Comparison of ENCODE assay signal across 8 mouse cellular contexts in the genomic region with DNA sequence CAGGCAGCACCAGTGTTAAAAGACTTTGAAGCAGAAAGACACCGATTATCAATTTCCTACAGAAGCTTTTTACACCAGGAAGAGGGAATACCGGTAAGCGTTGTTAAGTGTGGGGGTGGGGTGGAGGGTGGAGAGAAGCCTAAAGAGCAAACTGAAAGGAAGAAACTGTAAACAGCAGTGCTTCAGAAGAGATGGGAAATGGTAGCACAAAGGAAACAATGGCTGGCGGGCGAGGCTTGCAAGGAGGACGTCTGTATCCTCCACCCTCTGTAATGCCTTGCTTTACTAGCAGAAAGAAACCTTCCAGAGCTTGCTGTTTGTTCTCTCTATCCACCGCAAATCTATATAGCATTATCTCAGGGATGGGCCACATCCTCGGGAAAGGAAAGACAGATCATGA. TPM values are rescaled to one million over a fixed set of nuclear protein-coding genes. Genes with fewer than 3 reads are reported as not detected.
DNase-seq lines count a peak whose midpoint lies in the region; ATAC-seq and TF ChIP-seq lines count a peak whose summit lies in the region.

No protein-coding gene starts in this region.

- H3K27me3 ChIP-seq in megakaryocyte, embryonic 14.5 days (replicated peaks) = no peaks in the 10 kb centered on the region
- H3K27me3 ChIP-seq in forebrain, embryonic 10.5 days (ENCODE audit: poor library complexity, severe bottlenecking) = no peaks in the 10 kb centered on the region
- H3K27me3 ChIP-seq in limb, embryonic 14.5 days (ENCODE audit: control insufficient read depth, insufficient read depth, low read length) = no peaks in the 10 kb centered on the region
- no peaks in the 10 kb centered on the region for H3K27me3 ChIP-seq in stomach, embryonic 16.5 days (ENCODE audit: control insufficient read depth, insufficient read depth, low read length)

- no peak for DNase-seq in forebrain, embryonic 10.5 days (ENCODE audit: extremely low spot score, low spot score)
- DNase-seq in limb, embryonic 14.5 days (ENCODE audit: low spot score) = no peak
- no peak for DNase-seq in spleen, adult 12 weeks (ENCODE audit: low spot score)
- DNase-seq in cerebellum, postnatal 36 days = no peak
- DNase-seq in layer of hippocampus, adult 8-10 months (ENCODE audit: low spot score in 2 of 2) = no peak

- H3K4me2 ChIP-seq in limb, embryonic 14.5 days (replicated peaks; ENCODE audit: low read depth, low read length, severe bottlenecking) = peak overlapping the region; percentile 6; the same call in 1 of the 2 replicates
- peak overlapping the region; percentile 32 for H3K4me2 ChIP-seq in stomach, embryonic 16.5 days (ENCODE audit: low read depth, low read length)

- H3K27ac ChIP-seq in forebrain, embryonic 10.5 days = peak overlapping the region; percentile 77
- no peak overlapping the region for H3K27ac ChIP-seq in limb, embryonic 14.5 days (replicated peaks; ENCODE audit: low read depth, low read length)
- no peak overlapping the region for H3K27ac ChIP-seq in stomach, embryonic 16.5 days (ENCODE audit: low read length)

- WGBS in forebrain, embryonic 10.5 days = 6% methylated on average over 8 of the region's 8 CpGs
- 14% methylated on average over 8 of the region's 8 CpGs for WGBS in limb, embryonic 14.5 days
- 4% methylated on average over 8 of the region's 8 CpGs for WGBS in stomach, embryonic 16.5 days

- H3K4me3 ChIP-seq in megakaryocyte, embryonic 14.5 days (replicated peaks) = peak overlapping the region; percentile 91
- peak overlapping the region; percentile 29; the same call in 1 of the 2 replicates for H3K4me3 ChIP-seq in forebrain, embryonic 10.5 days
- H3K4me3 ChIP-seq in limb, embryonic 14.5 days (replicated peaks; ENCODE audit: low read length) = no peak overlapping the region
- H3K4me3 ChIP-seq in stomach, embryonic 16.5 days (replicated peaks; ENCODE audit: low read length) = 0 out of 2 replicates have a peak overlapping the region, but pooled peaks have one; percentile 2

- no peaks in the 10 kb centered on the region for H3K9me3 ChIP-seq in megakaryocyte, embryonic 14.5 days
- H3K9me3 ChIP-seq in forebrain, embryonic 10.5 days = no peaks in the 10 kb centered on the region
- H3K9me3 ChIP-seq in limb, embryonic 14.5 days (ENCODE audit: control insufficient read depth, low read length) = no peaks in the 10 kb centered on the region
- no peaks in the 10 kb centered on the region for H3K9me3 ChIP-seq in stomach, embryonic 16.5 days (replicated peaks; ENCODE audit: control insufficient read depth, low read length)

- H3K4me1 ChIP-seq in megakaryocyte, embryonic 14.5 days = peaks cover 36% of the 10 kb centered on the region
- H3K4me1 ChIP-seq in forebrain, embryonic 10.5 days = peaks cover 35% of the 10 kb centered on the region
- no peaks in the 10 kb centered on the region for H3K4me1 ChIP-seq in limb, embryonic 14.5 days (ENCODE audit: control insufficient read depth, insufficient read depth, low read length)
- H3K4me1 ChIP-seq in stomach, embryonic 16.5 days (ENCODE audit: control insufficient read depth, insufficient read depth, low read length) = no peaks in the 10 kb centered on the region

- no peak for ATAC-seq in megakaryocyte, adult 5-6 weeks (ENCODE audit: poor library complexity, severe bottlenecking)
- ATAC-seq in limb, embryonic 14.5 days (ENCODE audit: low FRiP score, low read depth) = no peak
- ATAC-seq in stomach, embryonic 16.5 days (ENCODE audit: insufficient read depth, low FRiP score) = no peak

- no peak overlapping the region; the same call in 1 of the 2 replicates for H3K9ac ChIP-seq in limb, embryonic 14.5 days (ENCODE audit: low read depth, low read length, severe bottlenecking)
- no peak overlapping the region for H3K9ac ChIP-seq in stomach, embryonic 16.5 days (ENCODE audit: low read length)

- no peak for TF ChIP-seq POLR2A in limb, embryonic 14.5 days (IDR thresholded peaks at IDR 0.05; ENCODE audit: borderline replicate concordance, extremely low read depth, insufficient read depth, insufficient read length)

- H3K36me3 ChIP-seq in megakaryocyte, embryonic 14.5 days (replicated peaks; ENCODE audit: low read length) = peaks cover 2% of the 10 kb centered on the region
- H3K36me3 ChIP-seq in forebrain, embryonic 10.5 days (replicated peaks) = peaks cover 17% of the 10 kb centered on the region
- no peaks in the 10 kb centered on the region for H3K36me3 ChIP-seq in limb, embryonic 14.5 days (ENCODE audit: control insufficient read depth, insufficient read depth, low read length)
- H3K36me3 ChIP-seq in stomach, embryonic 16.5 days (ENCODE audit: control insufficient read depth, insufficient read depth, low read length) = no peaks in the 10 kb centered on the region

RNA-seq across cellular contexts. Expression of gene Lin28b, which starts 40.0 kb away (rescaled TPM):
- 0.48 TPM in 2 replicates for polyA plus RNA-seq in megakaryocyte, embryonic 14.5 days (2012; ENCODE audit: insufficient read depth, low replicate concordance)
- total RNA-seq in megakaryocyte, adult 5-6 weeks (2015) = not detected in 2 replicates
- not detected in 2 replicates for total RNA-seq in megakaryocyte, adult 5-6 weeks (2017)
- polyA plus RNA-seq in forebrain, embryonic 10.5 days (2016; fragmentation: Nextera tagmentation; extraction: Ambion mirVana) = 54.2 and 59.3 TPM in 2 replicates
- 1.1 and 1.2 TPM in 2 replicates for polyA plus RNA-seq in limb, embryonic 14.5 days (2012; rRNA removed)
- polyA plus RNA-seq in limb, embryonic 14.5 days (2014; fragmentation: Nextera tagmentation; extraction: Ambion mirVana) = 1.2 and 1.3 TPM in 2 replicates
- 0.80 and 1.2 TPM in 2 replicates for polyA plus RNA-seq in stomach, embryonic 16.5 days (2015; fragmentation: Nextera tagmentation; extraction: Ambion mirVana)
- 1 to 10 TPM; 1.6 to 2.6 (median 2.3) TPM for total RNA-seq in layer of hippocampus, adult 8-10 months (2022)

Comparison
In these comparisons a context has a peak if more than half of its experiments do, and no peak if none do; other contexts are left out.
1. RNA of gene Lin28b, which starts 40.0 kb away (polyA plus RNA-seq): 54.2 to 59.3 TPM in forebrain, embryonic 10.5 days; 1.1 to 1.3 TPM in limb, embryonic 14.5 days, 0.80 to 1.2 TPM in stomach, embryonic 16.5 days and 0.48 TPM in megakaryocyte, embryonic 14.5 days; every median in the first group is over 10 times any median in the second.